Mouse (Mus musculus): Measurements from ENCODE around the gene Ampd1.

Ampd1 gene

GRCm38 (mm10) chr3:103073771-103074170, at the start of gene Ampd1:
Gene Ampd1 (plus strand): TSS chr3:103074014.
- DNase-seq (ENCODE audit: low spot score) = no peak

- DNase-seq (ENCODE audit: low spot score) = no peak
Measured at GRCm38 (mm10) chr3:103026174-103026573, 47.6 kb upstream of the Ampd1 start.

- no peak for DNase-seq (ENCODE audit: low spot score)
Measured at GRCm38 (mm10) chr3:103040285-103040684, 33.5 kb upstream of the Ampd1 start.

GRCm38 (mm10) chr3:103040861-103041379, 32.9 kb upstream of the Ampd1 start:
- DNase-seq (ENCODE audit: low spot score) = no peak

GRCm38 (mm10) chr3:103056016-103056595, 17.7 kb upstream of the Ampd1 start:
- DNase-seq (ENCODE audit: low spot score) = no peak

- no peak for DNase-seq (ENCODE audit: low spot score)
Measured at GRCm38 (mm10) chr3:103057752-103058151, 16.1 kb upstream of the Ampd1 start.

- DNase-seq (ENCODE audit: low spot score) = peak; percentile 95
Measured at GRCm38 (mm10) chr3:103058207-103059157, 15.3 kb upstream of the Ampd1 start, which contains the start of gene Nras. Gene Nras (plus strand): TSS chr3:103058285.

GRCm38 (mm10) chr3:103066927-103067326, 6.9 kb upstream of the Ampd1 start:
- DNase-seq (ENCODE audit: low spot score) = no peak

GRCm38 (mm10) chr3:103068971-103069370, 4.8 kb upstream of the Ampd1 start:
- DNase-seq (ENCODE audit: low spot score) = no peak

- no peak for DNase-seq (ENCODE audit: low spot score)
Measured at GRCm38 (mm10) chr3:103075871-103076270, 2.1 kb downstream of the Ampd1 start.

- no peak for DNase-seq (ENCODE audit: low spot score)
Measured at GRCm38 (mm10) chr3:103076476-103076875, 2.7 kb downstream of the Ampd1 start.

GRCm38 (mm10) chr3:103079301-103079700, 5.5 kb downstream of the Ampd1 start:
- DNase-seq (ENCODE audit: low spot score) = no peak

GRCm38 (mm10) chr3:103081051-103081450, 7.2 kb downstream of the Ampd1 start:
- DNase-seq (ENCODE audit: low spot score) = no peak

GRCm38 (mm10) chr3:103081861-103082453, 8.1 kb downstream of the Ampd1 start:
- DNase-seq (ENCODE audit: low spot score) = no peak

GRCm38 (mm10) chr3:103082761-103083160, 8.9 kb downstream of the Ampd1 start:
- DNase-seq (ENCODE audit: low spot score) = no peak

- no peak for DNase-seq (ENCODE audit: low spot score)
Measured at GRCm38 (mm10) chr3:103085986-103086385, 12.2 kb downstream of the Ampd1 start.

- no peak for DNase-seq (ENCODE audit: low spot score)
Measured at GRCm38 (mm10) chr3:103091753-103092152, 17.9 kb downstream of the Ampd1 start.

- DNase-seq (ENCODE audit: low spot score) = peak; percentile 33
Measured at GRCm38 (mm10) chr3:103098662-103099061, 24.8 kb downstream of the Ampd1 start.

- DNase-seq (ENCODE audit: low spot score) = no peak
Measured at GRCm38 (mm10) chr3:103099667-103100066, 25.9 kb downstream of the Ampd1 start.

- no peak for DNase-seq (ENCODE audit: low spot score)
Measured at GRCm38 (mm10) chr3:103100735-103101134, 26.9 kb downstream of the Ampd1 start.

GRCm38 (mm10) chr3:103101194-103101593, 27.4 kb downstream of the Ampd1 start:
- DNase-seq (ENCODE audit: low spot score) = no peak

GRCm38 (mm10) chr3:103101909-103102308, 28.1 kb downstream of the Ampd1 start:
- peak; percentile 15 for DNase-seq (ENCODE audit: low spot score)
